In genomic region chr5:35594768-35595167, GRCm38 (mm10) we compare ENCODE assay signal across 23 mouse cellular contexts.
"Had no signal": no experiment of that assay in that cellular context is flagged by ENCODE, and none has a peak within 500 bp of the region (broad histone marks: within the 10 kb centered on the region; RNA-seq: fewer than 3 reads in every experiment).

No protein-coding gene starts in this region.

- H3K27ac ChIP-seq: heart, adult 2 months; heart, embryonic 13.5 days; heart, embryonic 15.5 days; hindbrain, embryonic 13.5 days; hindbrain, embryonic 15.5 days; kidney, embryonic 15.5 days; kidney, postnatal 0 days; left cerebral cortex, adult 2 months; limb, embryonic 10.5 days; limb, embryonic 12.5 days; liver, embryonic 13.5 days; liver, embryonic 15.5 days had no signal

- DNase-seq: gastrocnemius, postnatal 14 days; gastrocnemius, postnatal 36 days; heart, adult 2 months; heart, postnatal 14 days; heart, postnatal 36 days; kidney, adult 8-10 months; kidney, postnatal 14 days; layer of hippocampus, adult 9-11 months; liver; liver, embryonic 13.5 days; liver, postnatal 0 days had no signal

- ATAC-seq: intestine, embryonic 16.5 days; liver, postnatal 0 days had no signal

- H3K4me3 ChIP-seq: heart, adult 2 months; heart, embryonic 13.5 days; heart, embryonic 15.5 days; hindbrain, embryonic 13.5 days; hindbrain, embryonic 15.5 days; kidney, embryonic 15.5 days; left cerebral cortex, adult 2 months; limb, embryonic 10.5 days; limb, embryonic 12.5 days; liver, embryonic 13.5 days; liver, embryonic 15.5 days had no signal

- H3K4me2 ChIP-seq: heart, embryonic 13.5 days; heart, embryonic 15.5 days; hindbrain, embryonic 13.5 days; hindbrain, embryonic 15.5 days; kidney, embryonic 15.5 days; limb, embryonic 12.5 days; liver, embryonic 11.5 days; liver, embryonic 13.5 days; liver, embryonic 15.5 days had no signal

- H3K9ac ChIP-seq: heart, embryonic 13.5 days; heart, embryonic 15.5 days; hindbrain, embryonic 13.5 days; hindbrain, embryonic 15.5 days; kidney, embryonic 15.5 days; limb, embryonic 12.5 days; liver, embryonic 13.5 days; liver, embryonic 15.5 days; liver, postnatal 0 days had no signal

- H3K4me1 ChIP-seq: heart, embryonic 15.5 days; hindbrain, embryonic 13.5 days; hindbrain, embryonic 15.5 days; limb, embryonic 12.5 days; liver, embryonic 13.5 days; liver, embryonic 15.5 days had no signal

- H3K27me3 ChIP-seq: heart, embryonic 13.5 days; heart, embryonic 15.5 days; hindbrain, embryonic 13.5 days; hindbrain, embryonic 15.5 days; kidney, embryonic 15.5 days; limb, embryonic 12.5 days; liver, embryonic 13.5 days; liver, embryonic 15.5 days had no signal

- H3K9me3 ChIP-seq: heart, embryonic 15.5 days; kidney, embryonic 15.5 days; limb, embryonic 10.5 days; liver, embryonic 13.5 days; liver, embryonic 15.5 days had no signal
